Mouse (Mus musculus) adrenal gland, postnatal 4 days (tissue): Measurements from ENCODE around the gene Ptprb. TPM values are rescaled to one million over a fixed set of nuclear protein-coding genes. Genes with fewer than 3 reads are reported as not detected.

Source experiments
- DNase-seq, 2 experiments: peaks; one replicate each; pipeline ENCODE4 v3.0.0; 2021 to 2022; ENCODE audit warnings: low spot score in 2 of 2, mixed read lengths in 2 of 2
- total RNA-seq, 2 experiments: library from RNA; stranded (reverse); gene quantifications; 2 replicates each; pipeline ENCODE4 v1.2.3; 2021

The Ptprb gene
- total RNA-seq, 2 experiments from 2014 or later: 35.0 to 35.5 TPM

- no peak for DNase-seq
These were observed 141.4 kb downstream of the Ptprb start for GRCm38 (mm10) chr10:116416726-116417125.

DNA sequence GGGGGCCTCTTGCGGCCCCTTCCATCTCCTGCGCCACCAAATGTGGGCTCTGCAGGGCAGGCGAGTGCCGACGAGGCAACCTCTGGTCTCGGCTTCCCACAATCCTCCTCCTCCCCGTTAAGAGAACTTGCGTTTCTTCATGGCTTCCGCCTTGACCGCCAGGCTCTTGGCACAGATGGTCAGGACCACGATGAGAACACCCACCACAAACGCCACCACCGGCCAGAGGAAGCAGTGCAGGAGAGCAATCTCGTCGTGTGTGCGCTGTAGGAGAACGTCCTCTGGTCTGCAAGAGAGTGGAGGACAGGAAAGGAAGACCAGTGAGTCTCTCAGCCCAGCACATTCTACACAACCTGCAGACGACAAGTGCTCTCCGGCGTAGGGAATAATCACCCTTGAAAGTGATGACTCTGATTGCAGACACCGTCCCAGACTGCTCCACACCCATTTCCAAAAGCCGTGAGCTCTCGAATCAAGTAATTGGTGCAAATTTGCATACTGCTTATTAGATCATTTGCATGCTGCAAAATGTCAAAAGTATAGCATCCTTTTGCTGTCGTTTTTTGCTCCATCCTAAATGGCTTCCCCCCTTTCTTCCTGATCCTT lies 142.9 kb downstream of the Ptprb start:
- DNase-seq: no peak

DNA sequence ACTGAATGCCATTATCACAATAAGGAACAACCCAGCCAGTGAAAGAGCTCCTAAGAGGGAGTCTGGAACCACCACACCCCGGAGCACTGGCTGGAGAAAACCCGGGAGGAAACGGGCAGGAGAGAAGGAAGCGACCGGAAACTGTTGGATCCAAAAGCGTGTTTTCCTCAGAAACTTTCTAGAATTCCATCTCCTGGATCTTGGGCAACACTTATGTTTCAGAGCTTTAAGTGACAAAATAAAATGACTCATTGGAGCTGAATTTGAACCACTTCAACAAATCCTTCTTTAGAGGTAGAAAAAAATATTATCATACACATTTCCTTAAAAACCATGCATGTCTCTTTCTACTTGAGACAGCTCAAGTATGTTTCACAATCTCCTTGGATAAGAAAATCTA lies 145.7 kb downstream of the Ptprb start:
- DNase-seq: no peak

GRCm38 (mm10) chr10:116422551-116422950 lies 147.2 kb downstream of the Ptprb start:
- DNase-seq: no peak

- DNase-seq: no peak
These were observed 149.6 kb downstream of the Ptprb start for GRCm38 (mm10) chr10:116424921-116425320.

- no peak for DNase-seq
These were observed 150.9 kb downstream of the Ptprb start for GRCm38 (mm10) chr10:116426176-116426575.

GRCm38 (mm10) chr10:116428026-116428780 lies 152.9 kb downstream of the Ptprb start:
- DNase-seq: no peak

DNA sequence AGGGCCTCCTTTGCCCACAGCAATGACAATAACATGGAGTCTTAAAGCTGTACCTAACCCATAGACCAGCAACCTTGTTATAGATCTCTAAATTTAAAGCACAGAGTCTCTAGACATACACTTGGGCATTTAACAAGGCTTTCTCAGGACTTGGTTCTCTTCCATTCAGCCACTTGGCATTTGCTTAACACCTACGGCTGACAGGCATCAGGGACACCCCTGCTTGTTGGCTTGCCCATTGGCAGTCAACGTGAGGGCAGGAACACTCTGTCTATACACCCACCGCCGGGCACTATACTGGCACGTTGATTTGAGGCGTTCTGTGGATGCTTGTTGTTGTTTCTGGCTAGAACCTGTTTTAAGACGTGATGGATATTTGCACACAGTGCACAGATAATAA lies 157.1 kb downstream of the Ptprb start:
- no peak for DNase-seq

GRCm38 (mm10) chr10:116435455-116435854 lies 160.1 kb downstream of the Ptprb start:
- DNase-seq: no peak

Other genes starting within 250 kb of the Ptprb start
- gene 4933416C03Rik, start 161.6 kb upstream of the Ptprb start, total RNA-seq: not detected
- gene Kcnmb4, start 198.4 kb downstream of the Ptprb start, total RNA-seq: 1 to 10 TPM; 8.0 to 8.7 TPM